Mouse (Mus musculus): ENCODE data around the gene Mrrf. TPM values are rescaled to one million over a fixed set of nuclear protein-coding genes. Genes with fewer than 3 reads are reported as not detected.

The Mrrf gene
- polyA plus RNA-seq, 1 experiment from 2014 or later = 30.8 TPM

- ATAC-seq (ENCODE audit: low FRiP score) (no peak), DNase-seq (ENCODE audit: low spot score, missing footprints) (no peak)
These were observed 66.4 kb downstream of the Mrrf start for GRCm38 (mm10) chr2:36202611-36202880.

GRCm38 (mm10) chr2:36203011-36203825 is 67.0 kb downstream of the Mrrf start:
- Histone ChIP-seq H3K36me3 (ENCODE audit: control insufficient read depth, insufficient read depth, low read length) (no peaks in the 10 kb centered on the region), H3K4me3 (ENCODE audit: low read depth, low read length) (peak overlapping the region; percentile 38), H3K27ac (ENCODE audit: low read depth, low read length) (no peak overlapping the region), H3K4me2 (peak overlapping the region; percentile 78), H3K9ac (ENCODE audit: low read length) (peak overlapping the region; percentile 59), H3K27me3 (ENCODE audit: control insufficient read depth, insufficient read depth, low read length) (peaks cover 38% of the 10 kb centered on the region), H3K9me3 (ENCODE audit: control insufficient read depth, low read length) (no peaks in the 10 kb centered on the region), H3K4me1 (ENCODE audit: control insufficient read depth, insufficient read depth, low read length) (peaks cover 14% of the 10 kb centered on the region)
- peak; percentile 76 for ATAC-seq (ENCODE audit: low FRiP score)
- WGBS = 1% methylated on average over 39 of the region's 39 CpGs
- DNase-seq (ENCODE audit: low spot score, missing footprints) = peak; percentile 91

More at GRCm38 (mm10) chr2:36202611-36202880, 66.4 kb downstream of the Mrrf start:
- H3K4me1 ChIP-seq (ENCODE audit: control insufficient read depth, insufficient read depth, low read length) = peaks cover 18% of the 10 kb centered on the region
- no peaks in the 10 kb centered on the region for H3K36me3 ChIP-seq (ENCODE audit: control insufficient read depth, insufficient read depth, low read length)
- peak overlapping the region; percentile 38 for H3K4me3 ChIP-seq (ENCODE audit: low read depth, low read length)
- WGBS = 14% methylated on average over 5 of the region's 5 CpGs
- no peaks in the 10 kb centered on the region for H3K9me3 ChIP-seq (ENCODE audit: control insufficient read depth, low read length)
- H3K4me2 ChIP-seq = peak overlapping the region; percentile 78; the same call in 1 of the 2 replicates
- no peak overlapping the region for H3K9ac ChIP-seq (ENCODE audit: low read length)
- no peak overlapping the region for H3K27ac ChIP-seq (ENCODE audit: low read depth, low read length)
- peaks cover 40% of the 10 kb centered on the region for H3K27me3 ChIP-seq (ENCODE audit: control insufficient read depth, insufficient read depth, low read length)

GRCm38 (mm10) chr2:36204595-36204994 is 68.4 kb downstream of the Mrrf start:
- WGBS = 50% methylated on average over 4 of the region's 4 CpGs
- H3K27me3 ChIP-seq (ENCODE audit: control insufficient read depth, insufficient read depth, low read length) = peaks cover 38% of the 10 kb centered on the region

GRCm38 (mm10) chr2:36207071-36207470 is 70.9 kb downstream of the Mrrf start:
- no peak overlapping the region for H3K27ac ChIP-seq (ENCODE audit: low read depth, low read length)
- ATAC-seq (ENCODE audit: low FRiP score) (no peak), DNase-seq (ENCODE audit: low spot score, missing footprints) (no peak)
- H3K9me3 ChIP-seq (ENCODE audit: control insufficient read depth, low read length) = no peaks in the 10 kb centered on the region
- H3K4me2 ChIP-seq = no peak overlapping the region
- no peaks in the 10 kb centered on the region for H3K36me3 ChIP-seq (ENCODE audit: control insufficient read depth, insufficient read depth, low read length)
- peaks cover 6% of the 10 kb centered on the region for H3K4me1 ChIP-seq (ENCODE audit: control insufficient read depth, insufficient read depth, low read length)
- 67% methylated on average over 11 of the region's 11 CpGs for WGBS
- H3K4me3 ChIP-seq (ENCODE audit: low read depth, low read length) = no peak overlapping the region
- no peak overlapping the region for H3K9ac ChIP-seq (ENCODE audit: low read length)
- peaks cover 43% of the 10 kb centered on the region for H3K27me3 ChIP-seq (ENCODE audit: control insufficient read depth, insufficient read depth, low read length)

More at GRCm38 (mm10) chr2:36204595-36204994, 68.4 kb downstream of the Mrrf start:
- Histone ChIP-seq H3K27ac (ENCODE audit: low read depth, low read length) (no peak overlapping the region), H3K4me2 (no peak overlapping the region), H3K4me3 (ENCODE audit: low read depth, low read length) (no peak overlapping the region), H3K36me3 (ENCODE audit: control insufficient read depth, insufficient read depth, low read length) (no peaks in the 10 kb centered on the region), H3K9me3 (ENCODE audit: control insufficient read depth, low read length) (no peaks in the 10 kb centered on the region), H3K9ac (ENCODE audit: low read length) (no peak overlapping the region), H3K4me1 (ENCODE audit: control insufficient read depth, insufficient read depth, low read length) (peaks cover 6% of the 10 kb centered on the region)
- ATAC-seq (ENCODE audit: low FRiP score) = no peak
- no peak for DNase-seq (ENCODE audit: low spot score, missing footprints)

- Histone ChIP-seq H3K4me2 (peak overlapping the region; percentile 24; the same call in 1 of the 2 replicates), H3K9me3 (ENCODE audit: control insufficient read depth, low read length) (no peaks in the 10 kb centered on the region), H3K27ac (ENCODE audit: low read depth, low read length) (no peak overlapping the region), H3K4me1 (ENCODE audit: control insufficient read depth, insufficient read depth, low read length) (no peaks in the 10 kb centered on the region), H3K4me3 (ENCODE audit: low read depth, low read length) (no peak overlapping the region; the same call in 1 of the 2 replicates), H3K9ac (ENCODE audit: low read length) (no peak overlapping the region), H3K27me3 (ENCODE audit: control insufficient read depth, insufficient read depth, low read length) (peaks cover 24% of the 10 kb centered on the region), H3K36me3 (ENCODE audit: control insufficient read depth, insufficient read depth, low read length) (no peaks in the 10 kb centered on the region)
- 1% methylated on average over 34 of the region's 34 CpGs for WGBS
- DNase-seq (ENCODE audit: low spot score, missing footprints) = no peak
- no peak for ATAC-seq (ENCODE audit: low FRiP score)
These were observed 74.6 kb downstream of the Mrrf start for GRCm38 (mm10) chr2:36210796-36211195.

- H3K9ac ChIP-seq (ENCODE audit: low read length) = no peak overlapping the region
- no peaks in the 10 kb centered on the region for H3K9me3 ChIP-seq (ENCODE audit: control insufficient read depth, low read length)
- no peak overlapping the region for H3K4me3 ChIP-seq (ENCODE audit: low read depth, low read length)
- H3K4me2 ChIP-seq = no peak overlapping the region
- ATAC-seq (ENCODE audit: low FRiP score) = no peak
- no peak overlapping the region for H3K27ac ChIP-seq (ENCODE audit: low read depth, low read length)
- DNase-seq (ENCODE audit: low spot score, missing footprints) = no peak
- H3K4me1 ChIP-seq (ENCODE audit: control insufficient read depth, insufficient read depth, low read length) = no peaks in the 10 kb centered on the region
- peaks cover 24% of the 10 kb centered on the region for H3K27me3 ChIP-seq (ENCODE audit: control insufficient read depth, insufficient read depth, low read length)
- H3K36me3 ChIP-seq (ENCODE audit: control insufficient read depth, insufficient read depth, low read length) = no peaks in the 10 kb centered on the region
- 11% methylated on average over 7 of the region's 7 CpGs for WGBS
These were observed 75.6 kb downstream of the Mrrf start for GRCm38 (mm10) chr2:36211785-36212184.

GRCm38 (mm10) chr2:36213108-36213507 is 76.9 kb downstream of the Mrrf start:
- Histone ChIP-seq H3K4me1 (ENCODE audit: control insufficient read depth, insufficient read depth, low read length) (no peaks in the 10 kb centered on the region), H3K4me2 (no peak overlapping the region), H3K27me3 (ENCODE audit: control insufficient read depth, insufficient read depth, low read length) (peaks cover 24% of the 10 kb centered on the region), H3K9ac (ENCODE audit: low read length) (no peak overlapping the region), H3K9me3 (ENCODE audit: control insufficient read depth, low read length) (no peaks in the 10 kb centered on the region), H3K27ac (ENCODE audit: low read depth, low read length) (no peak overlapping the region), H3K36me3 (ENCODE audit: control insufficient read depth, insufficient read depth, low read length) (no peaks in the 10 kb centered on the region), H3K4me3 (ENCODE audit: low read depth, low read length) (no peak overlapping the region)
- ATAC-seq (ENCODE audit: low FRiP score) (no peak), DNase-seq (ENCODE audit: low spot score, missing footprints) (no peak)
- 69% methylated on average over 7 of the region's 7 CpGs for WGBS

- DNase-seq (ENCODE audit: low spot score, missing footprints) = peak; percentile 97
- Histone ChIP-seq H3K27me3 (ENCODE audit: control insufficient read depth, insufficient read depth, low read length) (peaks cover 24% of the 10 kb centered on the region), H3K4me3 (ENCODE audit: low read depth, low read length) (no peak overlapping the region), H3K9ac (ENCODE audit: low read length) (no peak overlapping the region), H3K36me3 (ENCODE audit: control insufficient read depth, insufficient read depth, low read length) (no peaks in the 10 kb centered on the region), H3K9me3 (ENCODE audit: control insufficient read depth, low read length) (no peaks in the 10 kb centered on the region), H3K4me1 (ENCODE audit: control insufficient read depth, insufficient read depth, low read length) (no peaks in the 10 kb centered on the region), H3K27ac (ENCODE audit: low read depth, low read length) (no peak overlapping the region), H3K4me2 (no peak overlapping the region)
- ATAC-seq (ENCODE audit: low FRiP score) = peak; percentile 82
- WGBS = 11% methylated on average over 8 of the region's 8 CpGs
These were observed 77.8 kb downstream of the Mrrf start for GRCm38 (mm10) chr2:36214023-36214422.

GRCm38 (mm10) chr2:36214425-36214824 is 78.2 kb downstream of the Mrrf start:
- Histone ChIP-seq H3K9ac (ENCODE audit: low read length) (no peak overlapping the region), H3K27ac (ENCODE audit: low read depth, low read length) (no peak overlapping the region), H3K4me1 (ENCODE audit: control insufficient read depth, insufficient read depth, low read length) (no peaks in the 10 kb centered on the region), H3K27me3 (ENCODE audit: control insufficient read depth, insufficient read depth, low read length) (peaks cover 24% of the 10 kb centered on the region), H3K4me3 (ENCODE audit: low read depth, low read length) (no peak overlapping the region), H3K9me3 (ENCODE audit: control insufficient read depth, low read length) (no peaks in the 10 kb centered on the region), H3K36me3 (ENCODE audit: control insufficient read depth, insufficient read depth, low read length) (no peaks in the 10 kb centered on the region), H3K4me2 (no peak overlapping the region)
- 66% methylated on average over 5 of the region's 5 CpGs for WGBS
- DNase-seq (ENCODE audit: low spot score, missing footprints) (no peak), ATAC-seq (ENCODE audit: low FRiP score) (no peak)

All from midbrain, embryonic 11.5 days (tissue).